Mouse (Mus musculus) erythroblast, embryonic 14.5 days (primary cell): ENCODE data around the gene Git2.

Source experiments
- GATA1 ChIP-seq: IDR thresholded peaks from 2 replicates; pipeline ENCODE4 v1.6.1; 2012; ENCODE audit warnings: low read length, inconsistent platforms, mixed read lengths
- TAL1 ChIP-seq: IDR thresholded peaks from 3 replicates; pipeline ENCODE4 v1.6.1; 2012; ENCODE audit warnings: low read length, inconsistent platforms, mixed read lengths

DNA sequence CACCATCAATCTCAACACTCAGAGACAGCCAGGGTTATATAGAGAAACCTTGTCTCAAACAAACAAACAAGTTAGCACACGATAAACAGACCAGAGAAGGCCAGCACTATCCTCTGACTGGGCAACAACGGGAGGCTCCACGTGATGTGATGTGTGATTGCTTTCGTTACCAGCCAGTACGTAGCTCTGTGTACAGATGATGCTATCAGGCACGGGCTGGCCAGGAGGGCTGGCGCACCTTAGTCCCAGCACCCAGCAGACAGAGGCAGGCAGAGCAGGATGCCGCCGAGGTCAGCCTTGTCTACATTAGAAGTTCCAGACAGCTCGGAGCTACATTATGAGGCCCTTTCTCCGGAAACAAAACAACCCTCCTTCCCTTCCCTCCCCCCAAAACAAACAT lies 24.5 kb upstream of the Git2 start:
- TF ChIP-seq GATA1 (no peak), TAL1 (no peak)
